Mouse (Mus musculus) ovary, postnatal 10 days (tissue): ENCODE data around the gene Fabp3.

Experiments used
- DNase-seq: peaks from one replicate; pipeline ENCODE4 v3.0.0; 2022; ENCODE audit warnings: low spot score

Gene Fabp3

GRCm38 (mm10) chr4:130308231-130309081, at the start of gene Fabp3, which contains the start of gene Gm10570:
Fabp3 (plus strand) TSS chr4:130308595.
Gm10570 (minus strand) TSS chr4:130308674.
- peak; percentile 15 for DNase-seq

- DNase-seq = no peak
These were observed 48.0 kb upstream of the Fabp3 start for GRCm38 (mm10) chr4:130260406-130260805.

- no peak for DNase-seq
These were observed 44.3 kb upstream of the Fabp3 start for GRCm38 (mm10) chr4:130264131-130264530.

GRCm38 (mm10) chr4:130264698-130265349, 43.6 kb upstream of the Fabp3 start:
- peak; percentile 53 for DNase-seq

- no peak for DNase-seq
These were observed 41.8 kb upstream of the Fabp3 start for GRCm38 (mm10) chr4:130266601-130267000.

- DNase-seq = no peak
These were observed 41.3 kb upstream of the Fabp3 start for GRCm38 (mm10) chr4:130267069-130267468.

GRCm38 (mm10) chr4:130268736-130269135, 39.7 kb upstream of the Fabp3 start:
- DNase-seq = no peak

- DNase-seq = no peak
These were observed 38.3 kb upstream of the Fabp3 start for GRCm38 (mm10) chr4:130270089-130270488.

- no peak for DNase-seq
These were observed 37.6 kb upstream of the Fabp3 start for GRCm38 (mm10) chr4:130270611-130271347.

- no peak for DNase-seq
These were observed 34.6 kb upstream of the Fabp3 start for GRCm38 (mm10) chr4:130273698-130274345.

- DNase-seq = no peak
These were observed 33.9 kb upstream of the Fabp3 start for GRCm38 (mm10) chr4:130274346-130275015.

GRCm38 (mm10) chr4:130275016-130275822, 33.2 kb upstream of the Fabp3 start:
- no peak for DNase-seq

GRCm38 (mm10) chr4:130275823-130276105, 32.6 kb upstream of the Fabp3 start:
- DNase-seq = no peak

GRCm38 (mm10) chr4:130276573-130277176, 31.7 kb upstream of the Fabp3 start:
- no peak for DNase-seq

- DNase-seq = no peak
These were observed 29.3 kb upstream of the Fabp3 start, which contains the start of gene Serinc2 for GRCm38 (mm10) chr4:130279105-130279504. Serinc2 (minus strand) TSS chr4:130279205.

GRCm38 (mm10) chr4:130282856-130283255, 25.5 kb upstream of the Fabp3 start:
- no peak for DNase-seq

GRCm38 (mm10) chr4:130283826-130284225, 24.6 kb upstream of the Fabp3 start:
- no peak for DNase-seq

GRCm38 (mm10) chr4:130286531-130286930, 21.9 kb upstream of the Fabp3 start:
- no peak for DNase-seq

- no peak for DNase-seq
These were observed 18.6 kb upstream of the Fabp3 start for GRCm38 (mm10) chr4:130289824-130290223.

- DNase-seq = peak; percentile 54
These were observed 16.1 kb upstream of the Fabp3 start for GRCm38 (mm10) chr4:130292271-130292670.
